Mouse (Mus musculus) left cerebral cortex, adult 2 months (tissue): ENCODE data around the gene Gm2174. TPM values are rescaled to one million over a fixed set of nuclear protein-coding genes. Genes with fewer than 3 reads are reported as not detected.
A peak's percentile ranks its signal among the peaks of the same experiment; 100 is the strongest.

Experiments used
- DNase-seq, 2 experiments: peaks; one replicate each; pipeline ENCODE4 v3.0.0; 2021 to 2022; ENCODE audit warnings: low spot score in 2 of 2, mixed read lengths in 1 of 2; ENCODE audit errors: extremely low spot score in 1 of 2
- H3K27ac ChIP-seq: fragments of 200-600 bp; 2 replicates; pipeline ENCODE4 v1.8.1; 2022
- H3K4me3 ChIP-seq: fragments of 200-600 bp; 2 replicates; pipeline ENCODE4 v1.8.1; 2022
- CTCF ChIP-seq: fragments of 200-600 bp; IDR thresholded peaks from 2 replicates; pipeline ENCODE4 v1.8.1; 2022; ENCODE audit warnings: antibody characterized with exemption, mild to moderate bottlenecking, moderate library complexity
- intact Hi-C: fragments of 180-260 bp; cut with DNase I; formaldehyde crosslinking; loops from one replicate; pipeline ENCODE4 v1.15.1; 2025
- total RNA-seq, 2 experiments: library from RNA; stranded (reverse); gene quantifications; 2 replicates each; pipeline ENCODE4 v1.2.3; 2021

The Gm2174 gene
- total RNA-seq, 2 experiments from 2014 or later: not detected

DNA sequence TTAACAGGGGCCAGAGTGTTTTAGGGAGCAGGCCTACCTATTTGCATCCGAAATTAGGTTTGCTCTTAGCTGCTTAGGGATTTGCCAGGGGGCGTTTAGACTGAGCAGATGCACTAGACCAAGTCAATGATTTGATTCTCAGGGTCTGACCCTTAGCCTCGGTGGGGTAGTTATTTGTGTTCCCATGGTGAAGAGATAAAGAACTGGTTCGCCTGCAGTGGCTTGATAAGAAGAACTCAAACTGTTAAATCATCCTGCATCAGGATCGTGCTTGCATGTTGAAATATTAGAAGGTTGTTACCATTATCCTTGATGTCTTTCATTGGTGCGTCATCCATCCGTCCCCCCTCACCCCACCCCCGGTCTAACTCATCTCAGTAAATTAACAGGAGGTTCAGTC is 8.6 kb downstream of the Gm2174 start:
- H3K4me3 ChIP-seq: peak overlapping the region; percentile 68
- H3K27ac ChIP-seq: peak overlapping the region; percentile 60; the same call in 1 of the 2 replicates
- no peak for DNase-seq
- TF ChIP-seq CTCF: no peak
- intact Hi-C loops: loop anchor here (10.0 kb wide), 1 partner anchor 138 kb away; the partner anchor contains the start of gene Mmgt1

DNA sequence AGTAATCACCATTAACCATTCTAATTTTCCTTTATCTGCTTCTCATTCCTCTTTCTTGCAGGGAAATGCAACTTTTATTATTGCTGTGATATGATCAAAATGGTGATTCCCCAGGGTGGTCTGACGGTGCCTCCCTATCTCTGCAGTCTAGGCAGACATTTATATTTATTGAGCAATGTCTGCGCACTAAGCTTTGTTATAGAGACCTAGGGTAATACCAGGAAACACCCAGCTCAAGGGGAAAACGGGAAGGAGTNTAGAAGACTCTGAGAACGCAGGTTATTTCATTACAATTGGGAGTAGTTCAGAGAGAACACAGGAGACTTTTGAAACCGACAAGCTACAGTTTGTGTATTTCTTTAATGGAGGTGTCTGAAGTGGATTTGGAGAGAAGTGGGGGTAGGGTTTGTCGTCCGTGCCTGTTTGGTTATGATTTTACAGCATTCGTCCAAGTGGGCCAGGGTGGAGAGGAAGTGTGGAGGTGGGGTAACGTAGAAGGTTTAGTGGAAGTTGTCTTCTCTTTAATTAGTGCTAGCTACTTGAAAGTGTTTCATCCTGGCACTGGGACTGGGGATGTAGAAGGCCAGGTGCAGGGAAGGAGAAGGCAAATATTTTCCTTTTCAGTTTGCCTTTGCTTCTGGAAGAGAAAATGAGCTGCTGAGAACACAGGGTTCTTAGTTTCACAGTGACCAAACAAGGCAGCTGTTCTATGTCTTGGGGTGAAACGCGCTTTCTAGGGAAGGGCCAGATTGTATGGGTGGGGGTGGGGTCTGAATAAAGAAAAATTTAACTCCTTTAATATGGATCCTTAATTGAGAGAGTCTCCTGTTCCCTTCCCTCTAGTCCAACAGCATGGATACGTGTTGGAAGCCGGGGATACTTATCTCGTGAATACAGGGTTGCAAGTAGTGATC is 14.5 kb downstream of the Gm2174 start:
- H3K4me3 ChIP-seq: no peak overlapping the region
- DNase-seq: no peak
- intact Hi-C loops: no loop called here
- TF ChIP-seq CTCF: no peak
- no peak overlapping the region for H3K27ac ChIP-seq

DNA sequence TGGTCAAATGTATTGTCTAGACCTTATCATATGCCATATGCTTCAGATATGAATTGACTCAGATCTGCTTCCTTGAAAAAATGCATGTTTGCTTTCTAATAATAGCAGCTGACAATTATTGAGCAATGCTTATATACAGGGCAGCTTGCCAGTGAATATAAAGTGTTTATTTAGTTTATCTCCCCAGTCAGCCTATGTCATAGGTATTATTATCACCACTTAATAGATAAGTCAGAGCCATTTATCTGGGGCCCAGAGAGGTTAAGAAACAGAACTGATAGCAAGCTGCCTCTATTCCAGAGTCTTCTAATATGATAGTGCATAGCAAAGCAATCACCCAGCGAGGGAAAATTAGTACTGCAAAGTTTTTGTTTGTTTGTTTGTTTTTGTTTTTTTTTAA is 17.1 kb downstream of the Gm2174 start:
- TF ChIP-seq CTCF: no peak
- H3K27ac ChIP-seq: no peak overlapping the region
- H3K4me3 ChIP-seq: no peak overlapping the region
- intact Hi-C loops: no loop called here
- no peak for DNase-seq

DNA sequence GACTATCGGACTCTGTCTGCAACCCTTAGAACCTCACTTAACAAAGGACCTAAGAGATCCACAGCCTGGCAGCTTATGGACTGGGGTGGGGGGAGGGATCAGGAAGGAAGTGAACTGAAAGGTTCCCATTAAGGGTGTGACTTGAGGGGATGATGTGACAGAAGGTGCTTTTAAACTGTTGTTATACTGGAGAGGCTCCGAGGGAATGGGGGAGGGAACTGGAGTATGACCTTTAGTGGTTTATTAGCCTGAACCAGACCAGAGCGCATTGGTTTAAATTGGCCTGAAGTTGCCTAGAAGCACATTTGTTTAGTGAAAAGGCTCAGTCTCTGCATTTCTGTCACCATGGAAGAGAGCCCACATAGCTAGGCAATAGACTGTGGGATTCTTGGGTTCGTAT is 19.9 kb downstream of the Gm2174 start:
- intact Hi-C loops: no loop called here
- TF ChIP-seq CTCF: no peak
- H3K4me3 ChIP-seq: no peak overlapping the region
- DNase-seq: no peak
- H3K27ac ChIP-seq: no peak overlapping the region

DNA sequence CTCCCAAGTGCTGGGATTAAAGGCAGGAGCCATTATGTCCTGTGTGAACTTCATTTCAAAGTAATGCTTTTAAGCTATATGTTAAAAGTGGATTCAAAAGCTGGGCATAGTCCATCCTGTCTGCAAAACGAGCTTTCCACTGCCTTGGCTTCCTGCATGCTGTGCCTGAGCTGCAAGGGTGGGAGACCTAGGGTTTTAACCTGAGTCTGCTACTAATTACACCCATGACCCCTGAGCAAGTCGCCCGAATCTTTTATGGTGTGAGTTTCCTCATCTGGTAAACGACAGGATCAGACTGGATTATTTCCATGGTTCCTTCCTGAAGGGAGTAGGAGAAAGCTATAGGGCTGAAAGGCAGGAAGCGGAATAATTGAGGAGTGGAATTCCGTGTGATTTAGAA is 20.7 kb downstream of the Gm2174 start:
- no peak overlapping the region for H3K27ac ChIP-seq
- no peak for DNase-seq
- no peak for TF ChIP-seq CTCF
- intact Hi-C loops: no loop called here
- no peak overlapping the region for H3K4me3 ChIP-seq

DNA sequence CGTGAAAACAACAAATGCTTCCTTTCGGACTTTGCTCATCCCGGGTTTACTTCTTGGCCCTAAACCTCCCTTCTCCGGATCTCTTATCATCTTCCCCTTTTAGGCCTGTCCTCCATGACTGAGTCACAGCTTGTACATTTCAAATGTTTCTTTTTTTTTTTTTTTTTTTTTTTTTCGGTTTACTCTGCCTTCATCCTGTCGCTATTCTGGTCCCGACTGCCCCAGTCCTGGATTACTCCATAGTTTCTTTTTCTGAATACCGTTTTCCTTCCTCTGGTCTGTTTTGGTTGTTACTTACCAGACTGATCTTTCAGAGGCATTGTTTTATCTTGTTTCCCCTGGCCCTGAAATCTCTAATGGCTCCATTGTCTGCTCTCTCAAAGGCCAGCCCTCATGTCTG is 26.3 kb downstream of the Gm2174 start:
- no peak for DNase-seq
- Histone ChIP-seq H3K27ac (no peak overlapping the region), H3K4me3 (no peak overlapping the region)
- TF ChIP-seq CTCF: no peak
- intact Hi-C loops: no loop called here

DNA sequence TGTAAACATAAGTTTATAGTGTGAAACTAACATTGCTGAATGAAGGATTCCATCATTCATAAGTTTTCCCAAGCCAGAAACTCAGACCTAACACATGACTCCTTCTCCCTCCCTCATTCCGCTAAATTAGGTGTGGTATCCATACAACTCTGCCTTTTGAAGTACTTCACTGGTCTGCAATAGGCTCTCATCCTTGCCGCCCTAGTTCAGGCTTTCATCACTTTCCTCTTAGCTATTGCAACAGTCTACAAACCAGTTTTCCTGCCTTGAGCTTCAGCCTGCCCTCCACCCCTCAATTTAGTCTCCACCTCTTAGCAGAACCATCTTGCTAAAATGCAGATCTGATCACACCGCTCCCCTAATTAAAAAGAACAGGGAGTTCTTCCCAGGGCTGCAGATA is 29.8 kb downstream of the Gm2174 start:
- TF ChIP-seq CTCF: no peak
- Histone ChIP-seq H3K4me3 (no peak overlapping the region), H3K27ac (no peak overlapping the region)
- DNase-seq: no peak
- intact Hi-C loops: no loop called here

DNA sequence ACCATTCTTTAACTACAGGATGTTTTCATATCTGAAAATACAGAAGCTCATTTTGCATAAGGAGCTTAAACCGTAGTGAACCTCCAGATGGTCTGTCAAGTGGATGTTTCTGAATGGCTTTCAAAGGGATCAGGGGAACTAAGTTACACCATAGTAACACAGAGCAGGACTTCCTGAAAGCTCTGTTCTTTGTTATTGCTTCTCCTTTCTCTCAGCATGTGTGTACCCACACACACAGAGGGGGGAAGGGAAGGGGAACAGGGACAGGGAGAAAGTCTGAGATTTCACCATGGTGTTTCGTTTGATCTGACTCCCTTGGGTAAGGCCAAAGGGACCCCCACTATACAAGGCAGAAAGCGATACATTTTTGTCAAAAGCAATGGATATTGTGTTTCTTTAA is 34.1 kb downstream of the Gm2174 start:
- Histone ChIP-seq H3K27ac (no peak overlapping the region), H3K4me3 (no peak overlapping the region)
- intact Hi-C loops: loop anchor here (10.0 kb wide), 1 partner anchor 207 kb away; no protein-coding TSS in a partner anchor
- no peak for TF ChIP-seq CTCF
- no peak for DNase-seq

DNA sequence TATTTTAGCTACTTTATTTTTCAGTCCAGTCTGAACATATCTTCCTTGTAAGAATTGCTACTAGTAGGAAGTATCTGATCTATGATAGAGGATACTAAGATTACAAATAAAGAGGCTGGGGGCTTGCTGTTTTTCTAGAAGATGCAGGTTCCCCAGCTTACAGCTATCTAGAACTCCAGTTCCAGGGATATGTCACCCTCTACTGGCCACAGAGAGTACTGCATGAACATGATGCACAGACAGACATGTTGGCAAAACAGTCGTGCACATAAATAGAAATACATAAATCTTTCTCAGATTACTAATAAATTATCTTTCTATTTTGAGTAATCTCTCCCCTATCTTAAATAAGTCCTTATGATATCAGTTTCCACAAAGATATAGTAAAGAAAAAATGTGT is 42.0 kb downstream of the Gm2174 start:
- DNase-seq: peak; percentile 53 to 67
- intact Hi-C loops: loop anchor here (1.0 to 10.0 kb wide), 3 partner anchors 35 to 215 kb away; partner anchors contain the start of gene Ints6l
- TF ChIP-seq CTCF: peak; percentile 88
- no peak overlapping the region for H3K27ac ChIP-seq
- no peak overlapping the region for H3K4me3 ChIP-seq

DNA sequence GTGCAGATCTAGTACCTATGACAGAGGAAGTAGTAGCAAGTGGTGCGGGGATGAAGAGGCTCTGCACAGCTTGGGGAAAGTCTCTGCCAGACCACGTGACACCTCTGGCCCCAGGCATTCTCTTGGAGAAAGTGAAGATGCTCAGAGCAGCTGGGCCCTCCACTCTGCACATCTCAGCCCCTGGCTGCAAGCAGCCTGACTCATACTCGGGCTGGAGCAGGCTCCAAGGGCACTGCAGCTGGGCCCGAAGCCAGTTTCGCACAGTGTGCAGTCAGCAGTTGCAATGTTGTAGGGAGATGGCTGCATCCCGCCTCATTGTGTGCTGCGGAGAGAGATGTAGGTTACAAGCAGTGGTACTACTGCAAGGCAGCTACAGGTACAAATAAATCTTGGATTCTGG is 49.5 kb downstream of the Gm2174 start:
- Histone ChIP-seq H3K27ac (no peak overlapping the region), H3K4me3 (no peak overlapping the region)
- no peak for DNase-seq
- no peak for TF ChIP-seq CTCF
- intact Hi-C loops: no loop called here

Other genes starting within 250 kb of the Gm2174 start
- gene Gm773, start 235.1 kb upstream of the Gm2174 start, total RNA-seq: not detected
- gene Zfp449, start 101.6 kb upstream of the Gm2174 start, total RNA-seq: 1 to 10 TPM; 3.9 to 4.0 TPM
- 10 to 100 TPM; 15.6 to 23.0 TPM for gene Smim10l2a, start 73.4 kb upstream of the Gm2174 start, total RNA-seq
- 10 to 100 TPM; 35.1 to 40.5 TPM for gene Ints6l, start 6.9 kb downstream of the Gm2174 start, total RNA-seq
- not detected for gene Gm10477, start 76.8 kb downstream of the Gm2174 start, total RNA-seq
- not detected for gene Gm648, start 101.6 kb downstream of the Gm2174 start, total RNA-seq
- 10 to 100 TPM; 25.7 TPM for gene Mmgt1, start 150.1 kb downstream of the Gm2174 start, total RNA-seq
- gene Slc9a6, start 161.8 kb downstream of the Gm2174 start, total RNA-seq: 100 to 1,000 TPM; 103 to 117 TPM